Mouse (Mus musculus) MEL (cell line): ENCODE results near the gene Gsx2. TPM values are rescaled to one million over a fixed set of nuclear protein-coding genes. Genes with fewer than 3 reads are reported as not detected.

Experiments
- DNase-seq: peaks from one replicate; pipeline ENCODE4 v3.0.0; 2011; ENCODE audit warnings: low read depth, low spot score
- H3K27ac ChIP-seq: 2 replicates; pipeline ENCODE4 v1.5.1; 2012; ENCODE audit warnings: low read depth, mild to moderate bottlenecking, control low read depth, low read length, moderate library complexity; ENCODE audit not compliant: control insufficient read depth
- H3K27me3 ChIP-seq, 2 experiments: fragments of 150-350 bp in 1 of 2; sonication (generic) in 1 of 2; 2 replicates each; pipeline ENCODE4 v1.6.1; 2012; ENCODE audit warnings: low read length in 2 of 2, mild to moderate bottlenecking in 2 of 2, improper control_type of control experiment in 1 of 2, moderate library complexity in 1 of 2; ENCODE audit not compliant: insufficient read depth in 2 of 2, control insufficient read depth in 1 of 2
- H3K36me3 ChIP-seq, 2 experiments: 2 replicates each; pipeline ENCODE4 v1.6.1; 2012 to 2014; ENCODE audit warnings: low read length in 2 of 2, improper control_type of control experiment in 1 of 2, inconsistent platforms in 1 of 2, mild to moderate bottlenecking in 1 of 2; ENCODE audit not compliant: insufficient read depth in 2 of 2, control insufficient read depth in 1 of 2
- H3K4me1 ChIP-seq, 2 experiments: fragments of 150-350 bp in 1 of 2; sonication (generic) in 1 of 2; 2 replicates each; pipeline ENCODE4 v1.6.1; 2012; ENCODE audit warnings: low read length in 2 of 2, improper control_type of control experiment in 1 of 2, mild to moderate bottlenecking in 1 of 2; ENCODE audit not compliant: insufficient read depth in 2 of 2, control insufficient read depth in 1 of 2
- H3K4me3 ChIP-seq, 2 experiments: fragments of 150-350 bp in 1 of 2; sonication (generic) in 1 of 2; 2 replicates each; pipeline ENCODE4 v1.5.1; 2012; ENCODE audit warnings: low read depth in 2 of 2, low read length in 2 of 2, mild to moderate bottlenecking in 2 of 2, moderate library complexity in 2 of 2, control low read depth in 1 of 2, improper control_type of control experiment in 1 of 2; ENCODE audit not compliant: control insufficient read depth in 1 of 2, insufficient read depth in 1 of 2
- H3K79me2 ChIP-seq: 2 replicates; pipeline ENCODE4 v1.6.1; 2012; ENCODE audit warnings: mild to moderate bottlenecking, low read length, moderate library complexity; ENCODE audit not compliant: control insufficient read depth, poor library complexity, insufficient read depth
- H3K9ac ChIP-seq: 2 replicates; pipeline ENCODE4 v1.6.1; 2012; ENCODE audit warnings: low read depth, mild to moderate bottlenecking, control low read depth, low read length, moderate library complexity; ENCODE audit not compliant: control insufficient read depth, poor library complexity, severe bottlenecking
- H3K9me3 ChIP-seq: fragments of 150-350 bp; sonication (generic); replicated peaks from 2 replicates; pipeline ENCODE4 v1.6.1; 2012; ENCODE audit warnings: mild to moderate bottlenecking, low read length, improper control_type of control experiment, moderate library complexity; ENCODE audit not compliant: insufficient read depth
- ELF1 ChIP-seq: IDR thresholded peaks from 2 replicates; pipeline ENCODE4 v1.6.1; 2014; ENCODE audit warnings: low read depth, mild to moderate bottlenecking, inconsistent platforms, low read length, improper control_type of control experiment, moderate library complexity
- GATA1 ChIP-seq: IDR thresholded peaks from 2 replicates; pipeline ENCODE4 v1.6.1; 2011; ENCODE audit warnings: low read depth, low read length, improper control_type of control experiment
- JUND ChIP-seq: IDR thresholded peaks from 2 replicates; pipeline ENCODE4 v1.6.1; 2011; ENCODE audit warnings: low read depth, mild to moderate bottlenecking, improper control_type of control experiment, low read length
- MAX ChIP-seq: IDR thresholded peaks from 2 replicates; pipeline ENCODE4 v1.6.1; 2011; ENCODE audit warnings: low read length, improper control_type of control experiment
- MXI1 ChIP-seq: IDR thresholded peaks from 2 replicates; pipeline ENCODE4 v1.6.1; 2011; ENCODE audit warnings: mild to moderate bottlenecking, low read depth, low read length, improper control_type of control experiment
- MYB ChIP-seq: IDR thresholded peaks from 2 replicates; pipeline ENCODE4 v1.6.1; 2011; ENCODE audit warnings: mild to moderate bottlenecking, low read depth, low read length, improper control_type of control experiment
- POLR2AphosphoS5 ChIP-seq: IDR thresholded peaks from 2 replicates; pipeline ENCODE4 v1.6.1; 2012; ENCODE audit warnings: low read depth, borderline replicate concordance, mild to moderate bottlenecking, inconsistent platforms, low read length, moderate library complexity, mixed read lengths
- RAD21 ChIP-seq: IDR thresholded peaks from 2 replicates; pipeline ENCODE4 v1.6.1; 2011; ENCODE audit warnings: mild to moderate bottlenecking, low read depth, low read length, improper control_type of control experiment
- SIN3A ChIP-seq: IDR thresholded peaks from 2 replicates; pipeline ENCODE4 v1.6.1; 2012; ENCODE audit warnings: low read length, improper control_type of control experiment, inconsistent platforms
- TCF12 ChIP-seq: IDR thresholded peaks from 2 replicates; pipeline ENCODE4 v1.6.1; 2014; ENCODE audit warnings: low read depth, mild to moderate bottlenecking, inconsistent platforms, low read length, improper control_type of control experiment, moderate library complexity
- ZC3H11A ChIP-seq: IDR thresholded peaks from 2 replicates; pipeline ENCODE4 v1.6.1; 2012; ENCODE audit warnings: low read depth, mild to moderate bottlenecking, inconsistent platforms, low read length, improper control_type of control experiment
- ZKSCAN1 ChIP-seq: IDR thresholded peaks from 2 replicates; pipeline ENCODE4 v1.6.1; 2012; ENCODE audit warnings: low read depth, mild to moderate bottlenecking, inconsistent platforms, low read length, improper control_type of control experiment, moderate library complexity
- ZMIZ1 ChIP-seq: IDR thresholded peaks from 2 replicates; pipeline ENCODE4 v1.6.1; 2012; ENCODE audit warnings: low read depth, mild to moderate bottlenecking, inconsistent platforms, low read length, improper control_type of control experiment, moderate library complexity
- polyA plus RNA-seq, 2 experiments: library from polyadenylated mRNA; stranded (reverse) in 1 of 2; unstranded in 1 of 2; fragments of >175 nt in 1 of 2; fragments of >200 nt in 1 of 2; gene quantifications; 2 replicates each; pipeline versions ENCODE4 v1.2.1 to v1.2.4; 2012; ENCODE audit warnings: low replicate concordance in 2 of 2, low read depth in 1 of 2; ENCODE audit not compliant: insufficient read length in 2 of 2, insufficient read depth in 1 of 2, missing spikeins in 1 of 2
- total RNA-seq: library from RNA; depleted of rRNA; stranded (reverse); fragments of 300-350 nt; gene quantifications from 2 replicates; pipeline ENCODE4 v1.2.3, GENCODE M21; 2012

The Gsx2 gene
- total and polyA plus RNA-seq, 3 experiments = not detected

DNA sequence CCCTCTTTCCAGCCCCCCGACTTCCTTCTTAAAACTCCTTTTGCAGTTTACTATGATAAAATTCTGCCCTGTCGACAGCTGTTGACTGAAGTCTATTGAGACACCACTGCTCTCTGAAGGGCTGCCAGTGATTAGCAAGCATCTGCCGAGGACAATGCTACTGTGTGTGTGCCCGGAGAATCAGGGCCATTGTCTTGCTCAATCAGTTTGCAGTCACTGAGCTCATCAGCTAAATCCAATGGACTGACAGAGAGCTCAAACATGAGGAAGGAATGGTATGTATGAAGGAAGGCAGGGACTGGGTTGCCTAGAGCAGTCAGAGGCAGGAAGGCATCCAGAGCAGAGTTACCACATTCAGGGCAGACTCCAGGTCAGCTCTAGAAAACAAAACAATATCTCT is 12.2 kb upstream of the Gsx2 start:
- no peak overlapping the region for H3K27ac ChIP-seq
- H3K27me3 ChIP-seq = no peaks in the 10 kb centered on the region; a peak in 1 of 4 replicates
- TF ChIP-seq GATA1 (no peak), MXI1 (no peak), ZC3H11A (no peak), MYB (no peak), ELF1 (no peak), ZMIZ1 (no peak), MAX (no peak), POLR2AphosphoS5 (no peak), TCF12 (no peak)
- DNase-seq = no peak
- no peak overlapping the region for H3K9ac ChIP-seq
- no peaks in the 10 kb centered on the region for H3K4me1 ChIP-seq
- H3K4me3 ChIP-seq = no peak overlapping the region
- no peaks in the 10 kb centered on the region for H3K79me2 ChIP-seq
- H3K9me3 ChIP-seq = no peaks in the 10 kb centered on the region
- no peaks in the 10 kb centered on the region for H3K36me3 ChIP-seq

DNA sequence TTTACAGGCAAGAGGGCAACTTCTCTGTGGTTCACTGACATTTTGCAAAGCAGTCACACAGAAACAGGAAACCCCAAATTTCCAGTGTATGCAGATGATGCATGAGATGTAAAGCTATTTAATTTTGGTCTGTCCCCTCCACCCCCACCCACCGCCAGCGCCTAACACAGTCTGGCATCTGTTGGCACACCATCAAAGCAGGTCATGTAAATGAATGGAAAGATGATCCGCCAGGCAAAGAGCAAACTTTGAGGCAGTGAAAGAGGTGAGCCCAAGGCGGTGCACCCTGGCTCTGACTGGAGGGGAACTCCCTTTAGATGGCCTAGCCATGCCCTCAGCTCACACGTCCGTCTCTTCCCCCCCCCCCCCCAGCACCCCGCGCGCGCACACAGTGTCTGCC is 8.7 kb upstream of the Gsx2 start:
- no peak overlapping the region for H3K4me3 ChIP-seq
- no peak overlapping the region for H3K9ac ChIP-seq
- H3K79me2 ChIP-seq = no peaks in the 10 kb centered on the region
- TF ChIP-seq JUND = no peak
- TF ChIP-seq MAX = no peak
- no peak for TF ChIP-seq SIN3A
- H3K9me3 ChIP-seq = no peaks in the 10 kb centered on the region
- H3K36me3 ChIP-seq = no peaks in the 10 kb centered on the region
- H3K27me3 ChIP-seq = peaks cover 2 to 3% of the 10 kb centered on the region in 2 experiments; a peak in 2 of 4 replicates
- H3K27ac ChIP-seq = no peak overlapping the region
- no peak for DNase-seq
- no peaks in the 10 kb centered on the region for H3K4me1 ChIP-seq

DNA sequence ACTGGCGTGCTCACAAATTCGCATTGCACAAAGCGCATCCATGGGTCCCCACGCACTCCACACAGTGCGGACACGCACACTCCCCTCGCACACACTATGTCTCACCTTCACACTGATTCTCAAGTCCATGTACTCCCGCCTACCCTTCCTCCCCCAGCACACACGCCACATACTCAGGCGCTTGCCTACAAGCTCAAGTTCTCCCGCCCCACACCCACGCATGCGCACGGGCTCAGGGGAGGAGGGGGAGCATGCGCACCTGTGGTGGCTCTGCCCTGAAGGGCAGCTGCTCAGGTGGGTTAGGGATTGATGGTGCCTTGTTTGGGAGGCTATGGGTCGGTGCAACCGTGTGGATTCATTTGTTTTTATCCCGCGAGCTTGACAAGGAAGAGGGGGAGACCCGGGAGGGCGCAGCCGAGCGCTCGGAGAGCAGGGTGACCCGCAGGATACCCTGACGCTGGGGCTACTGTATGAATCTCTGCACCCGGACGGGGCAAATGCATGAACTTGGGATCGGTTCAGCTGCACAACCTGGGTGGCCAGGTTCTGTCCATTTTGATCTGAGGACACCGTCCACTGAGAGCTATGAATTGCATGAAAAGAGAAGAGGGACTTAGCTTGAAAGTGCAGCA is 8.2 kb upstream of the Gsx2 start:
- Histone ChIP-seq H3K4me3 (no peak overlapping the region), H3K79me2 (no peaks in the 10 kb centered on the region), H3K9ac (no peak overlapping the region), H3K27ac (no peak overlapping the region), H3K4me1 (no peaks in the 10 kb centered on the region), H3K27me3 (peaks cover 2 to 5% of the 10 kb centered on the region in 2 experiments; a peak in 2 of 4 replicates), H3K9me3 (no peaks in the 10 kb centered on the region), H3K36me3 (no peaks in the 10 kb centered on the region)
- no peak for DNase-seq
- TF ChIP-seq ZKSCAN1 (no peak), RAD21 (no peak), MAX (no peak)
